Mouse (Mus musculus) neural tube, embryonic 11.5 days (tissue): Measurements from ENCODE around the gene Qrfpr. TPM values are rescaled to one million over a fixed set of nuclear protein-coding genes. Genes with fewer than 3 reads are reported as not detected.

Experiments
- ATAC-seq: fragments of 200-750 bp; cut with Nextera tagmentation; 2 replicates; pipeline ENCODE4 v1.8.0; 2017; ENCODE audit warnings: moderate number of reproducible peaks, mild to moderate bottlenecking, moderate TSS enrichment, moderate library complexity; ENCODE audit not compliant: insufficient read depth, low FRiP score, low TSS enrichment
- DNase-seq: peaks from one replicate; pipeline ENCODE4 v3.0.0-alpha.2; 2015; ENCODE audit warnings: low spot score
- H3K27ac ChIP-seq: fragments of 300-500 bp; sonication (generic); 2 replicates; pipeline ENCODE4 v1.5.1; 2014; ENCODE audit warnings: low read depth, mild to moderate bottlenecking, low read length
- H3K27me3 ChIP-seq: fragments of 300-500 bp; sonication (generic); 2 replicates; pipeline ENCODE4 v1.6.1; 2014; ENCODE audit warnings: mild to moderate bottlenecking, low read length, mixed read lengths; ENCODE audit not compliant: control insufficient read depth, insufficient read depth
- H3K36me3 ChIP-seq: fragments of 300-500 bp; sonication (generic); 2 replicates; pipeline ENCODE4 v1.6.1; 2014; ENCODE audit warnings: mild to moderate bottlenecking, low read length, moderate library complexity, mixed read lengths; ENCODE audit not compliant: control insufficient read depth, insufficient read depth
- H3K4me1 ChIP-seq: fragments of 300-500 bp; sonication (generic); 2 replicates; pipeline ENCODE4 v1.6.1; 2014; ENCODE audit warnings: low read length, mixed read lengths; ENCODE audit not compliant: control insufficient read depth, insufficient read depth
- H3K4me2 ChIP-seq: fragments of 300-500 bp; sonication (generic); 2 replicates; pipeline ENCODE4 v1.6.1; 2014; ENCODE audit warnings: low read depth, mild to moderate bottlenecking, moderate library complexity
- H3K4me3 ChIP-seq: fragments of 300-500 bp; sonication (generic); 2 replicates; pipeline ENCODE4 v1.5.1; 2014; ENCODE audit warnings: low read depth, low read length
- H3K9ac ChIP-seq: fragments of 300-500 bp; sonication (generic); 2 replicates; pipeline ENCODE4 v1.6.1; 2014; ENCODE audit warnings: mild to moderate bottlenecking, low read length
- H3K9me3 ChIP-seq: fragments of 300-500 bp; sonication (generic); 2 replicates; pipeline ENCODE4 v1.6.1; 2016; ENCODE audit warnings: low read length; ENCODE audit not compliant: control insufficient read depth
- WGBS: fragments of 180-500 bp; shearing (Covaris S2); extraction: QIAGEN DNeasy Blood & Tissue Kit; methylation state at CpG from one replicate; pipeline ENCODE4 v1.1.7; 2014; 5-methylcytosine and 5-hydroxymethylcytosine counted together
- polyA plus RNA-seq: library from polyadenylated mRNA; unstranded; fragments of >200 nt; fragmentation: Nextera tagmentation; extraction: Ambion mirVana; gene quantifications from 2 replicates; pipeline ENCODE4 v1.2.1, GENCODE M21; 2014

Qrfpr gene
- polyA plus RNA-seq, 1 experiment from 2014 or later: not detected

- Histone ChIP-seq H3K9ac (no peak overlapping the region), H3K9me3 (no peaks in the 10 kb centered on the region), H3K36me3 (peaks cover 2% of the 10 kb centered on the region), H3K27ac (no peak overlapping the region), H3K4me1 (no peaks in the 10 kb centered on the region), H3K4me2 (no peak overlapping the region), H3K27me3 (no peaks in the 10 kb centered on the region), H3K4me3 (no peak overlapping the region)
- no peak for DNase-seq
- WGBS: 94% methylated on average over 1 of the region's 1 CpGs
- ATAC-seq: no peak
Observed at GRCm38 (mm10) chr3:36171348-36171747, 50.8 kb downstream of the Qrfpr start.

GRCm38 (mm10) chr3:36170670-36171210 is 51.4 kb downstream of the Qrfpr start:
- DNase-seq (no peak), ATAC-seq (no peak)
- Histone ChIP-seq H3K4me1 (no peaks in the 10 kb centered on the region), H3K36me3 (peaks cover 4% of the 10 kb centered on the region), H3K4me3 (no peak overlapping the region), H3K27ac (no peak overlapping the region), H3K9ac (no peak overlapping the region), H3K27me3 (no peaks in the 10 kb centered on the region), H3K9me3 (no peaks in the 10 kb centered on the region), H3K4me2 (no peak overlapping the region)
- 87% methylated on average over 1 of the region's 1 CpGs for WGBS

GRCm38 (mm10) chr3:36155268-36155667 is 66.8 kb downstream of the Qrfpr start:
- Histone ChIP-seq H3K36me3 (peaks cover 6% of the 10 kb centered on the region; the same call in 1 of the 2 replicates), H3K9me3 (peaks cover 6% of the 10 kb centered on the region; the same call in 1 of the 2 replicates), H3K27me3 (no peaks in the 10 kb centered on the region), H3K4me3 (no peak overlapping the region), H3K4me2 (no peak overlapping the region), H3K9ac (no peak overlapping the region), H3K27ac (no peak overlapping the region), H3K4me1 (peaks cover 7% of the 10 kb centered on the region)
- DNase-seq: no peak
- ATAC-seq: no peak
- 33% methylated on average over 5 of the region's 5 CpGs for WGBS

GRCm38 (mm10) chr3:36150934-36151686 is 71.0 kb downstream of the Qrfpr start, which contains the start of gene D3Ertd254e:
D3Ertd254e (plus strand) TSS chr3:36151017.
- peak within 1 kb of the TSS; percentile 67 for H3K4me2 ChIP-seq
- peak within 1 kb of the TSS; percentile 84 for H3K27ac ChIP-seq
- DNase-seq (peak; percentile 91), ATAC-seq (peak; percentile 99)
- H3K4me1 ChIP-seq: peaks cover 7% of the 10 kb centered on the region
- peak within 1 kb of the TSS; percentile 90 for H3K9ac ChIP-seq
- no peaks in the 10 kb centered on the region for H3K27me3 ChIP-seq
- H3K36me3 ChIP-seq: no peaks in the 10 kb centered on the region
- H3K9me3 ChIP-seq: no peaks in the 10 kb centered on the region
- WGBS: under 1% methylated on average over 53 of the region's 54 CpGs
- H3K4me3 ChIP-seq: peak within 1 kb of the TSS; percentile 81

GRCm38 (mm10) chr3:36150537-36150933 is 71.6 kb downstream of the Qrfpr start:
- peak overlapping the region; percentile 81 for H3K4me3 ChIP-seq
- H3K27me3 ChIP-seq: no peaks in the 10 kb centered on the region
- 2% methylated on average over 1 of the region's 1 CpGs for WGBS
- no peaks in the 10 kb centered on the region for H3K9me3 ChIP-seq
- DNase-seq: no peak
- no peaks in the 10 kb centered on the region for H3K36me3 ChIP-seq
- H3K4me2 ChIP-seq: no peak overlapping the region
- no peak overlapping the region for H3K27ac ChIP-seq
- ATAC-seq: no peak
- H3K4me1 ChIP-seq: peaks cover 7% of the 10 kb centered on the region
- no peak overlapping the region; the same call in 1 of the 2 replicates for H3K9ac ChIP-seq

GRCm38 (mm10) chr3:36138996-36139395 is 83.1 kb downstream of the Qrfpr start:
- Histone ChIP-seq H3K4me1 (no peaks in the 10 kb centered on the region), H3K9ac (no peak overlapping the region), H3K4me2 (no peak overlapping the region), H3K4me3 (no peak overlapping the region), H3K9me3 (no peaks in the 10 kb centered on the region), H3K27me3 (no peaks in the 10 kb centered on the region), H3K36me3 (no peaks in the 10 kb centered on the region), H3K27ac (no peak overlapping the region)
- DNase-seq: no peak
- ATAC-seq: no peak

- 75% methylated on average over 1 of the region's 1 CpGs for WGBS
- no peak for DNase-seq
- no peak overlapping the region for H3K27ac ChIP-seq
- no peak overlapping the region for H3K4me3 ChIP-seq
- H3K9me3 ChIP-seq: no peaks in the 10 kb centered on the region
- no peak overlapping the region for H3K4me2 ChIP-seq
- no peaks in the 10 kb centered on the region for H3K27me3 ChIP-seq
- no peak overlapping the region for H3K9ac ChIP-seq
- ATAC-seq: no peak
- H3K4me1 ChIP-seq: no peaks in the 10 kb centered on the region
- H3K36me3 ChIP-seq: no peaks in the 10 kb centered on the region
Observed at GRCm38 (mm10) chr3:36138171-36138660, 83.9 kb downstream of the Qrfpr start.

GRCm38 (mm10) chr3:36137560-36137959 is 84.6 kb downstream of the Qrfpr start:
- H3K27me3 ChIP-seq: no peaks in the 10 kb centered on the region
- no peak overlapping the region for H3K4me3 ChIP-seq
- no peak overlapping the region for H3K27ac ChIP-seq
- H3K36me3 ChIP-seq: no peaks in the 10 kb centered on the region
- ATAC-seq (no peak), DNase-seq (no peak)
- 48% methylated on average over 2 of the region's 2 CpGs for WGBS
- H3K4me2 ChIP-seq: no peak overlapping the region
- H3K9me3 ChIP-seq: no peaks in the 10 kb centered on the region
- no peak overlapping the region for H3K9ac ChIP-seq
- H3K4me1 ChIP-seq: no peaks in the 10 kb centered on the region

GRCm38 (mm10) chr3:36136152-36136551 is 86.0 kb downstream of the Qrfpr start:
- DNase-seq (no peak), ATAC-seq (no peak)
- Histone ChIP-seq H3K9me3 (no peaks in the 10 kb centered on the region), H3K4me1 (no peaks in the 10 kb centered on the region), H3K27ac (no peak overlapping the region), H3K4me2 (no peak overlapping the region), H3K27me3 (no peaks in the 10 kb centered on the region), H3K9ac (no peak overlapping the region), H3K4me3 (no peak overlapping the region), H3K36me3 (no peaks in the 10 kb centered on the region)
